Mouse (Mus musculus): ENCODE data around the gene Dctn1. TPM values are rescaled to one million over a fixed set of nuclear protein-coding genes. Genes with fewer than 3 reads are reported as not detected.
"Not testable (repeated sequence)": the region's sequence is repeated elsewhere in the genome, so short reads cannot be mapped to it uniquely, and the experiment has no call there.

Gene Dctn1
- polyA plus RNA-seq, 1 experiment from 2014 or later, result 99.6 TPM

- no peaks in the 10 kb centered on the region for H3K9me3 ChIP-seq (ENCODE audit: control insufficient read depth, low read length)
- H3K27me3 ChIP-seq (ENCODE audit: control insufficient read depth, insufficient read depth, low read length), result no peaks in the 10 kb centered on the region
- WGBS, result 74% methylated on average over 5 of the region's 5 CpGs
- H3K4me3 ChIP-seq (ENCODE audit: low read depth, low read length), result no peak overlapping the region
- no peak for ATAC-seq (replicated peaks; ENCODE audit: low FRiP score)
- H3K4me2 ChIP-seq (ENCODE audit: low read depth, low read length, severe bottlenecking), result no peak overlapping the region
- H3K9ac ChIP-seq (ENCODE audit: low read length), result no peak overlapping the region
- peaks cover 6% of the 10 kb centered on the region; the same call in 1 of the 2 replicates for H3K4me1 ChIP-seq (replicated peaks; ENCODE audit: control insufficient read depth, insufficient read depth, low read length)
- no peak for DNase-seq (ENCODE audit: low spot score)
- no peak overlapping the region for H3K27ac ChIP-seq (ENCODE audit: low read depth, low read length)
- no peaks in the 10 kb centered on the region; the same call in 1 of the 2 replicates for H3K36me3 ChIP-seq (ENCODE audit: control insufficient read depth, insufficient read depth, low read length)
These were observed 12.2 kb upstream of the Dctn1 start for GRCm38 (mm10) chr6:83153485-83153884.

DNA sequence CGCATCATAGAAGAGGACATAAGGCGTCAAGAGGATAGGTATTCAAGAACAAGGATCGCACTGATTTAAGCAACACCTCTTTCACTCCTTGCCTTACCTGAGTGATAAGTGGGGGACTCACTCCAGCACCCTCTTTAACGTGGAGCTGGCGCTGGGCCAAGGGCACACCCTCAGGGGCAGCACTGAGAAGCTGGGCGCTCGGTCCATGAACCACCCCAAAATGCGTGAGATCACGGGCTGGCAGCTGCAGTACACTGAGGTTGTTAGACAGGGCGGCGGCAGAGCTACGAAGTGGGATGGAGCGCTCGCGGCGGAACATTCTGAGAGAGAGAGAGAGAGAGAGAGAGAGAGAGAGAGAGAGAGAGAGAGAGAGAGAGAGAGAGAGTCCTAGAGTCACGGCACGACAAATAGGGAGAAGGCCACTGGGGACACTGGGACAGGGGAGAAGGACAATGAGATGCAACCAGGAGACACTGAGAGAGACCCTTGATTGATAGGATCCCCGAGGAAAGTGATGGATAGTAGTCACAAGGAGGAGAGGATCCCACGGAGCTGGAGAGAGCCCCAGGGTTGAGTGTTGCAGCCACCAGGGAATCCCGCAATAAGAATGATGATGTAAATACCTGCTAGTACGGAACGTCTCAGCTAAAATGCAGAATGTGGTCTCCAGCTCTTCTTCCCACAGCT, 10.0 kb upstream of the Dctn1 start:
- H3K27ac ChIP-seq (ENCODE audit: low read depth, low read length), result no peak overlapping the region
- ATAC-seq (replicated peaks; ENCODE audit: low FRiP score), result peak; percentile 42
- 7% methylated on average over 23 of the region's 23 CpGs for WGBS

GRCm38 (mm10) chr6:83156259-83156684, 9.4 kb upstream of the Dctn1 start, which contains the start of the genes Wdr54 and 1700003E16Rik:
Wdr54 (minus strand) TSS chr6:83156397.
1700003E16Rik (plus strand) TSS chr6:83156404.
- H3K4me1 ChIP-seq (replicated peaks; ENCODE audit: control insufficient read depth, insufficient read depth, low read length), result peaks cover 6% of the 10 kb centered on the region; the same call in 1 of the 2 replicates
- no peak within 1 kb of the TSS for H3K27ac ChIP-seq (ENCODE audit: low read depth, low read length)
- peak; percentile 93 for ATAC-seq (replicated peaks; ENCODE audit: low FRiP score)
- no peaks in the 10 kb centered on the region for H3K36me3 ChIP-seq (ENCODE audit: control insufficient read depth, insufficient read depth, low read length)
- H3K4me3 ChIP-seq (ENCODE audit: low read depth, low read length), result peak within 1 kb of the TSS; percentile 50
- H3K27me3 ChIP-seq (ENCODE audit: control insufficient read depth, insufficient read depth, low read length), result peaks cover 14% of the 10 kb centered on the region
- H3K9me3 ChIP-seq (ENCODE audit: control insufficient read depth, low read length), result no peaks in the 10 kb centered on the region
- DNase-seq (ENCODE audit: low spot score), result peak; percentile 93
- WGBS, result 2% methylated on average over 32 of the region's 32 CpGs
- peak within 1 kb of the TSS; percentile 63 for H3K9ac ChIP-seq (ENCODE audit: low read length)
- peak within 1 kb of the TSS; percentile 87 for H3K4me2 ChIP-seq (ENCODE audit: low read depth, low read length, severe bottlenecking)

More for the DNA sequence above, 10.0 kb upstream of the Dctn1 start:
- Histone ChIP-seq H3K36me3 (ENCODE audit: control insufficient read depth, insufficient read depth, low read length) (no peaks in the 10 kb centered on the region; the same call in 1 of the 2 replicates), H3K4me1 (replicated peaks; ENCODE audit: control insufficient read depth, insufficient read depth, low read length) (peaks cover 6% of the 10 kb centered on the region; the same call in 1 of the 2 replicates), H3K4me2 (ENCODE audit: low read depth, low read length, severe bottlenecking) (peak overlapping the region; percentile 87), H3K27me3 (ENCODE audit: control insufficient read depth, insufficient read depth, low read length) (peaks cover 9% of the 10 kb centered on the region), H3K4me3 (ENCODE audit: low read depth, low read length) (peak overlapping the region; percentile 50), H3K9me3 (ENCODE audit: control insufficient read depth, low read length) (no peaks in the 10 kb centered on the region), H3K9ac (ENCODE audit: low read length) (peak overlapping the region; percentile 63)
- peak; percentile 64 for DNase-seq (ENCODE audit: low spot score)

DNA sequence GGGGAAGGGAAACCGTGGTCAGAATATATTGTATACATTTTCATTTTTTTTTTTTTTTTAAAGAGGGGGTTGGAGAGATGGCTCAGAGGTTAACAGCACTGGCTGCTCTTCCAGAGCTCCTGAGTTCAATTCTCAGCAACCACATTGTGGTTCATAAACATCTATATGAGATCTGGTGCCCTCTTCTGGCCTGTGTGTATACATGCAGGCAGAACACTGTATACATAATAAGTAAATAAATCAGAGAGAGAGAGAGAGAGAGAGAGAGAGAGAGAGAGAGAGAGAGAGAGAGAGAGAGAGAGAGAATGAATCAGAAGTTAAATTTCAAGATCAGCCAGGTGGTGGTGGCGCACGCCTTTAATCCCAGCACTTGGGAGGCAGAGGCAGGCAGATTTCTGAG, 6.3 kb upstream of the Dctn1 start:
- H3K27me3 ChIP-seq (ENCODE audit: control insufficient read depth, insufficient read depth, low read length), result peaks cover 32% of the 10 kb centered on the region
- not testable (repeated sequence) for DNase-seq (ENCODE audit: low spot score)

GRCm38 (mm10) chr6:83161442-83161841, 4.3 kb upstream of the Dctn1 start:
- 5% methylated on average over 19 of the region's 19 CpGs for WGBS
- DNase-seq (ENCODE audit: low spot score) (no peak), ATAC-seq (replicated peaks; ENCODE audit: low FRiP score) (no peak)
- no peak overlapping the region for H3K9ac ChIP-seq (ENCODE audit: low read length)
- H3K36me3 ChIP-seq (ENCODE audit: control insufficient read depth, insufficient read depth, low read length), result no peaks in the 10 kb centered on the region
- H3K9me3 ChIP-seq (ENCODE audit: control insufficient read depth, low read length), result no peaks in the 10 kb centered on the region
- H3K27me3 ChIP-seq (ENCODE audit: control insufficient read depth, insufficient read depth, low read length), result peaks cover 32% of the 10 kb centered on the region
- H3K4me2 ChIP-seq (ENCODE audit: low read depth, low read length, severe bottlenecking), result peak overlapping the region; percentile 38; the same call in 1 of the 2 replicates
- H3K27ac ChIP-seq (ENCODE audit: low read depth, low read length), result no peak overlapping the region
- peaks cover 14% of the 10 kb centered on the region; the same call in 1 of the 2 replicates for H3K4me1 ChIP-seq (replicated peaks; ENCODE audit: control insufficient read depth, insufficient read depth, low read length)
- H3K4me3 ChIP-seq (ENCODE audit: low read depth, low read length), result peak overlapping the region; percentile 19; the same call in 1 of the 2 replicates

More for the DNA sequence above, 6.3 kb upstream of the Dctn1 start:
- not testable (repeated sequence) for H3K9ac ChIP-seq (ENCODE audit: low read length); H3K4me2 ChIP-seq (ENCODE audit: low read depth, low read length, severe bottlenecking); ATAC-seq (replicated peaks; ENCODE audit: low FRiP score); H3K9me3 ChIP-seq (ENCODE audit: control insufficient read depth, low read length); H3K36me3 ChIP-seq (ENCODE audit: control insufficient read depth, insufficient read depth, low read length); H3K27ac ChIP-seq (ENCODE audit: low read depth, low read length); H3K4me3 ChIP-seq (ENCODE audit: low read depth, low read length)
- peaks cover 16% of the 10 kb centered on the region; the same call in 1 of the 2 replicates for H3K4me1 ChIP-seq (replicated peaks; ENCODE audit: control insufficient read depth, insufficient read depth, low read length)
- WGBS, result 29% methylated on average over 3 of the region's 3 CpGs

- peak overlapping the region; percentile 19; the same call in 1 of the 2 replicates for H3K4me3 ChIP-seq (ENCODE audit: low read depth, low read length)
- DNase-seq (ENCODE audit: low spot score) (peak; percentile 71), ATAC-seq (replicated peaks; ENCODE audit: low FRiP score) (no peak)
- H3K27me3 ChIP-seq (ENCODE audit: control insufficient read depth, insufficient read depth, low read length), result peaks cover 32% of the 10 kb centered on the region
- peak overlapping the region; percentile 38 for H3K4me2 ChIP-seq (ENCODE audit: low read depth, low read length, severe bottlenecking)
- peaks cover 14% of the 10 kb centered on the region; the same call in 1 of the 2 replicates for H3K4me1 ChIP-seq (replicated peaks; ENCODE audit: control insufficient read depth, insufficient read depth, low read length)
- H3K27ac ChIP-seq (ENCODE audit: low read depth, low read length), result no peak overlapping the region
- H3K36me3 ChIP-seq (ENCODE audit: control insufficient read depth, insufficient read depth, low read length), result no peaks in the 10 kb centered on the region
- WGBS, result under 1% methylated on average over 48 of the region's 49 CpGs
- peak overlapping the region; percentile 32; the same call in 1 of the 2 replicates for H3K9ac ChIP-seq (ENCODE audit: low read length)
- no peaks in the 10 kb centered on the region for H3K9me3 ChIP-seq (ENCODE audit: control insufficient read depth, low read length)
These were observed 3.6 kb upstream of the Dctn1 start for GRCm38 (mm10) chr6:83161921-83162641.

DNA sequence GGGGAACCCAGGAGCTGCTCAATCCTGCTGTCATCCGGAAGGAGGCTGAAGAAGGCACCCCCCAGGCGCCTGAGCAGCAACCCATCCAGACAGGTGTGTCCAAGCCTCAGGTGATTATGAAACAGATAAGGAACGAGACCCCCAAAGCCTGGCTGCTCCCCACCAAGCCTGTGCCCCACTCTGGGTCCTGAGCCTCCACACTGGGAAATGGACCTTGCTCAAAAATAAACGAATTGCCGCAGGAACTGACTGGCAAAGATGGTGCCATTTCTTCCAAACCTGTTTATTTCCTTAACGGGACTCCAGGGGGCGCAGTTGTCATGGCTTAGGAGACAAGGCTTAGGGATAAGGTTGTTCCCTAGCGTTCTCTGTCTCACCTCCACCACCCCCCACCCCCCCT, 3.0 kb upstream of the Dctn1 start:
- peak; percentile 78 for DNase-seq (ENCODE audit: low spot score)
- H3K4me3 ChIP-seq (ENCODE audit: low read depth, low read length), result 0 out of 2 replicates have a peak overlapping the region, but pooled peaks have one; percentile 19
- peaks cover 14% of the 10 kb centered on the region; the same call in 1 of the 2 replicates for H3K4me1 ChIP-seq (replicated peaks; ENCODE audit: control insufficient read depth, insufficient read depth, low read length)
- H3K36me3 ChIP-seq (ENCODE audit: control insufficient read depth, insufficient read depth, low read length), result no peaks in the 10 kb centered on the region
- peaks cover 32% of the 10 kb centered on the region for H3K27me3 ChIP-seq (ENCODE audit: control insufficient read depth, insufficient read depth, low read length)
- H3K4me2 ChIP-seq (ENCODE audit: low read depth, low read length, severe bottlenecking), result peak overlapping the region; percentile 38; the same call in 1 of the 2 replicates
- no peaks in the 10 kb centered on the region for H3K9me3 ChIP-seq (ENCODE audit: control insufficient read depth, low read length)
- no peak overlapping the region for H3K9ac ChIP-seq (ENCODE audit: low read length)
- ATAC-seq (replicated peaks; ENCODE audit: low FRiP score), result no peak
- no peak overlapping the region for H3K27ac ChIP-seq (ENCODE audit: low read depth, low read length)
- under 1% methylated on average over 8 of the region's 8 CpGs for WGBS

DNA sequence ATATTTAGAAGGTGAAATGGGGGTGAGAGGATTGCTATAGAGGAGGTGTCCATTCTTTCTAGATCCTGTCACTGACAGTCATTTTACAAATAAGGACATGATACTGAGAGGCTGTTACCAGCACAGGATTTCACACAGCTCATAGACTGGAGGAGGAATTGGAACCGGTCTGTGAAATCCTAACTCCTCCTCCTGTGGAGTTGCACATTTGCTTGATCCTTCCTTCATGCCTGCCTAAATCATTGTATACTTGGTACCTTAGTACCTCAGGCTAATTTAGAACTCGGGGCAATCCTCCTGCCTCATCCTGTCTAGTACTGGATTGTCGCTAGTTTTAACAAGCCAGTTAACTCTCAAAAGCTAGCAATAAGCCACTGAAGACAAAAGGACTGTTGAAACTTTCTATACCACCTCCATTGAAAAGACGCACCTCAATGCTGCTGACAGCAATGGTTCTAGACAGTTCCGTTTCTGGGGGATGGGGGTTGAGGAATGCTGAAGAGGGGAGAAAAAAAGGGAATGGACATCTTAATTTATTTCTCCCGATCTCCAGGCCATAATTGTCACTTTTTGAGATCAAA, 604 bp upstream of the Dctn1 start:
- DNase-seq (ENCODE audit: low spot score), result no peak
- no peaks in the 10 kb centered on the region for H3K9me3 ChIP-seq (ENCODE audit: control insufficient read depth, low read length)
- H3K4me1 ChIP-seq (replicated peaks; ENCODE audit: control insufficient read depth, insufficient read depth, low read length), result peaks cover 14% of the 10 kb centered on the region; the same call in 1 of the 2 replicates
- peak overlapping the region; percentile 57 for H3K4me2 ChIP-seq (ENCODE audit: low read depth, low read length, severe bottlenecking)
- H3K36me3 ChIP-seq (ENCODE audit: control insufficient read depth, insufficient read depth, low read length), result no peaks in the 10 kb centered on the region
- H3K4me3 ChIP-seq (ENCODE audit: low read depth, low read length), result peak overlapping the region; percentile 87
- peak overlapping the region; percentile 63 for H3K27ac ChIP-seq (ENCODE audit: low read depth, low read length)
- peak; percentile 34 for ATAC-seq (replicated peaks; ENCODE audit: low FRiP score)
- WGBS, result 4% methylated on average over 6 of the region's 6 CpGs
- H3K9ac ChIP-seq (ENCODE audit: low read length), result peak overlapping the region; percentile 83
- H3K27me3 ChIP-seq (ENCODE audit: control insufficient read depth, insufficient read depth, low read length), result peaks cover 29% of the 10 kb centered on the region
